Mouse (Mus musculus) liver, adult 2 months (tissue): Measurements from ENCODE around the gene Ankrd35. TPM values are rescaled to one million over a fixed set of nuclear protein-coding genes. Genes with fewer than 3 reads are reported as not detected.
A peak's percentile ranks its signal among the peaks of the same experiment; 100 is the strongest.

Source experiments
- DNase-seq: peaks from one replicate; pipeline ENCODE4 v3.0.0-alpha.2; 2011; ENCODE audit warnings: low read depth, low spot score; ENCODE audit errors: extremely low read depth
- H3K27ac ChIP-seq: fragments of 200-500 bp; replicated peaks from 2 replicates; pipeline ENCODE4 v1.5.1; 2012; ENCODE audit warnings: low read depth, mild to moderate bottlenecking, control low read depth, inconsistent platforms, low read length; ENCODE audit not compliant: insufficient read depth
- H3K27me3 ChIP-seq: fragments of 200-500 bp; 2 replicates; pipeline ENCODE4 v1.6.1; 2012; ENCODE audit warnings: mild to moderate bottlenecking, moderate library complexity, low read length, inconsistent platforms; ENCODE audit not compliant: control insufficient read depth, insufficient read depth
- H3K36me3 ChIP-seq: fragments of 200-500 bp; 2 replicates; pipeline ENCODE4 v1.6.1; 2012; ENCODE audit warnings: low read length, inconsistent platforms; ENCODE audit not compliant: control insufficient read depth, insufficient read depth
- H3K4me1 ChIP-seq: fragments of 200-500 bp; 2 replicates; pipeline ENCODE4 v1.6.1; 2011; ENCODE audit warnings: low read length; ENCODE audit not compliant: control insufficient read depth, insufficient read depth
- H3K4me3 ChIP-seq: fragments of 200-500 bp; 2 replicates; pipeline ENCODE4 v1.5.1; 2011; ENCODE audit warnings: low read depth, mild to moderate bottlenecking, control low read depth, low read length, moderate library complexity; ENCODE audit not compliant: insufficient read depth
- H3K79me2 ChIP-seq: fragments of 200-500 bp; 2 replicates; pipeline ENCODE4 v1.6.1; 2012; ENCODE audit warnings: inconsistent platforms, mild to moderate bottlenecking, low read length, moderate library complexity; ENCODE audit not compliant: control insufficient read depth, insufficient read depth
- H3K9ac ChIP-seq: fragments of 200-500 bp; 2 replicates; pipeline ENCODE4 v1.6.1; 2012; ENCODE audit warnings: low read depth, mild to moderate bottlenecking, control low read depth, inconsistent platforms, low read length
- CTCF ChIP-seq: fragments of 200-500 bp; IDR thresholded peaks from 2 replicates; pipeline ENCODE4 v1.5.1; 2011; ENCODE audit warnings: low read depth, low read length, control low read depth
- POLR2A ChIP-seq: fragments of 200-500 bp; IDR thresholded peaks from 2 replicates; pipeline ENCODE4 v1.6.1; 2011; ENCODE audit warnings: low read length, control low read depth; ENCODE audit not compliant: insufficient read depth; ENCODE audit errors: extremely low read depth
- WGBS: fragments of 180-500 bp; shearing (Covaris S2); methylation state at CpG from one replicate; pipeline ENCODE4 v1.1.7; 2018; 5-methylcytosine and 5-hydroxymethylcytosine counted together
- polyA plus RNA-seq: library from polyadenylated mRNA; depleted of rRNA; stranded (reverse); fragments of >200 nt; gene quantifications from 2 replicates; pipeline ENCODE4 v1.2.3, GENCODE M21; 2012; rRNA removed
- total RNA-seq: library from RNA; depleted of rRNA; stranded (reverse); fragments of >200 nt; gene quantifications from 2 replicates; pipeline ENCODE4 v1.2.3, GENCODE M21; 2014; rRNA removed

Ankrd35 gene
- total RNA-seq (under 0.01 TPM in 1 of 2 replicates, not detected in the other), polyA plus RNA-seq (0.07 TPM in 1 of 2 replicates, not detected in the other)

GRCm38 (mm10) chr3:96669727-96670468, at the start of gene Ankrd35:
Gene Ankrd35, plus strand, starts transcription at chr3:96670131.
- H3K9ac ChIP-seq, result 0 out of 2 replicates have a peak within 1 kb of the TSS, but pooled peaks have one; percentile 29
- H3K79me2 ChIP-seq, result no peaks in the 10 kb centered on the region
- H3K36me3 ChIP-seq, result no peaks in the 10 kb centered on the region
- peak within 1 kb of the TSS; percentile 37; the same call in 1 of the 2 replicates for H3K4me3 ChIP-seq
- no peaks in the 10 kb centered on the region for H3K27me3 ChIP-seq
- no peak within 1 kb of the TSS for H3K27ac ChIP-seq
- H3K4me1 ChIP-seq, result no peaks in the 10 kb centered on the region
- WGBS, result 7% methylated on average over 35 of the region's 35 CpGs
- DNase-seq, result peak; percentile 83
- TF ChIP-seq POLR2A, result no peak
- peak; percentile 41 for TF ChIP-seq CTCF

- Histone ChIP-seq H3K79me2 (no peaks in the 10 kb centered on the region), H3K36me3 (peaks cover 14% of the 10 kb centered on the region; the same call in 1 of the 2 replicates), H3K9ac (no peak overlapping the region), H3K4me3 (no peak overlapping the region), H3K27ac (no peak overlapping the region), H3K27me3 (no peaks in the 10 kb centered on the region), H3K4me1 (no peaks in the 10 kb centered on the region)
- TF ChIP-seq POLR2A (no peak), CTCF (no peak)
- DNase-seq, result no peak
- 95% methylated on average over 4 of the region's 4 CpGs for WGBS
These were observed 46.7 kb upstream of the Ankrd35 start for GRCm38 (mm10) chr3:96623201-96623600.

- H3K27me3 ChIP-seq, result no peaks in the 10 kb centered on the region
- H3K27ac ChIP-seq, result peak within 1 kb of the TSS; percentile 89
- H3K79me2 ChIP-seq, result no peaks in the 10 kb centered on the region; the same call in 1 of the 2 replicates
- H3K4me1 ChIP-seq, result peaks cover 3% of the 10 kb centered on the region
- TF ChIP-seq CTCF, result no peak
- TF ChIP-seq POLR2A, result peak; percentile 74; the same call in 1 of the 2 replicates
- peaks cover 14% of the 10 kb centered on the region; the same call in 1 of the 2 replicates for H3K36me3 ChIP-seq
- H3K4me3 ChIP-seq, result peak within 1 kb of the TSS; percentile 79
- peak; percentile 95 for DNase-seq
- H3K9ac ChIP-seq, result peak within 1 kb of the TSS; percentile 85
- under 1% methylated on average over 48 of the region's 48 CpGs for WGBS
These were observed 40.0 kb upstream of the Ankrd35 start, which contains the start of gene Rbm8a for GRCm38 (mm10) chr3:96629729-96630600. Gene Rbm8a, plus strand, starts transcription at chr3:96629933.

DNA sequence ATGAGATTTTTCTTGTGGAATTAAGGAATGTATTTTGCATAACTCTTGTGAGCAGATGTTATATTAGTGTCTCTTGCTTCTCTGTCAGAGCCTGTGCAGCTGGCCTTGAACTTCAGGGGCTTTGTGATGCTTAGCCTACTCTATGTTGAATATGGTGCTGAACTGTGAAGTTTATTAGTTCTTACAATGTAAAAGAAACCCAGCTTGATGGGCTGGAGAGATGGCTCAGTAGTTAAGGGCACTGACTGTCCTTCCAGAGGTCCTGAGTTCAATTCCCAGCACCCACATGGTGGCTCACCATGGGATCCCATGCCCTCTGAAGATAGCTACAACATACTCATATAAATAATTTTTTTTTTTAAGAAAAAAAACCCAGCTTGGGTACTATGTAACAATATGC, 37.9 kb upstream of the Ankrd35 start:
- no peaks in the 10 kb centered on the region for H3K27me3 ChIP-seq
- peaks cover 4% of the 10 kb centered on the region; the same call in 1 of the 2 replicates for H3K79me2 ChIP-seq
- TF ChIP-seq POLR2A (no peak), CTCF (no peak)
- H3K4me3 ChIP-seq, result no peak overlapping the region
- DNase-seq, result no peak
- H3K9ac ChIP-seq, result no peak overlapping the region
- H3K4me1 ChIP-seq, result peaks cover 12% of the 10 kb centered on the region
- H3K36me3 ChIP-seq, result peaks cover 14% of the 10 kb centered on the region; the same call in 1 of the 2 replicates
- H3K27ac ChIP-seq, result no peak overlapping the region

DNA sequence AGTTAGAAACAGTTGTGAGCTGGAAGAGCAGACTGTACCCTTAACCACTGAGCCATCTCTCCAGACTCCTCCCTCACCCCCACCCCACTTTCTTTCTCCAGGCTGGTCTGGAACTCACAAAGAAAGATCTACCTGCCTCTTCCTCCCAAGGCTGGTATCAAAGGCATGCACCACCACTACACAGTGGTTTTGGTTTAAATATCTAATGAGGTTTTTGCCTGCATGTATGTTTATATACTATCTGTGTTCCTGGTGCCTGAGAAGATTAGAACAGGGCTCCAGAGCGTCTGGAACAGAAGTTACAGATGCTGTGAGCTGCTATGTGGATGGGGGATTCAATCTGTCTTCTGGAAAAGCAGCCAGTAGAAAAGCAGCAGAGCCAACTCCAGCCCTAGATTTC, 35.9 kb upstream of the Ankrd35 start:
- H3K27ac ChIP-seq, result no peak overlapping the region
- TF ChIP-seq CTCF (no peak), POLR2A (no peak)
- no peaks in the 10 kb centered on the region for H3K27me3 ChIP-seq
- no peak overlapping the region for H3K9ac ChIP-seq
- H3K36me3 ChIP-seq, result peaks cover 20% of the 10 kb centered on the region; the same call in 1 of the 2 replicates
- peaks cover 14% of the 10 kb centered on the region for H3K4me1 ChIP-seq
- H3K4me3 ChIP-seq, result no peak overlapping the region
- 91% methylated on average over 1 of the region's 1 CpGs for WGBS
- peaks cover 4% of the 10 kb centered on the region; the same call in 1 of the 2 replicates for H3K79me2 ChIP-seq
- no peak for DNase-seq
